Mouse (Mus musculus): ENCODE results near the gene Lat2. TPM values are rescaled to one million over a fixed set of nuclear protein-coding genes. Genes with fewer than 3 reads are reported as not detected.
"Not testable (repeated sequence)": the region's sequence is repeated elsewhere in the genome, so short reads cannot be mapped to it uniquely, and the experiment has no call there.

Gene Lat2
- 0.83 and 1.4 TPM in 2 replicates for polyA plus RNA-seq (2012; ENCODE audit: insufficient read depth, insufficient read length, missing spikeins)

DNA sequence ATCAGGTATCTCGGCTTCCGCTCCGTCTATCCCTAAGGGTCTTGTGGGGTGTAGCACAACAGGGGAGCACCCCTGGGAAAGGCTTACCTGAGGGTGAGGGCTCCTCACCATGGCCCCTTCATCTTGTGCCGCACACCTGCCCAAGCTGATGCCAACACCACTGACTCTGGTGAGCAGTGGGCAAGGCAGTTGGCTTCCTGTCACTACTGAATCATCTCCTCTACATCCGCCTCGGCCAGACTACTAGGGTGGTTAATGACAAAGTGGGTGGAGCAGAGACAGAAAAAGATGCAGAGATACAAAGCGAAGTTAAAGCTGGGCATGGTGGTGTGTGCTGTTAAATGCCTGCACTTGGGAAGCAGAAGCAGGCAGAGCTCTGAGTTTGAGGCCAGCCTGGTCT lies at the start of gene Lat2:
Gene Lat2 (minus strand): TSS at position 224 of the 400 bp plus-strand sequence.
- peak within 1 kb of the TSS; percentile 61 for H3K27ac ChIP-seq (replicated peaks; ENCODE audit: low read depth, low read length)
- H3K4me3 ChIP-seq (ENCODE audit: insufficient read depth, low read depth, low read length) = peak within 1 kb of the TSS; percentile 33
- H3K4me1 ChIP-seq (ENCODE audit: control insufficient read depth, insufficient read depth, insufficient read length, low read length) = no peaks in the 10 kb centered on the region

DNA sequence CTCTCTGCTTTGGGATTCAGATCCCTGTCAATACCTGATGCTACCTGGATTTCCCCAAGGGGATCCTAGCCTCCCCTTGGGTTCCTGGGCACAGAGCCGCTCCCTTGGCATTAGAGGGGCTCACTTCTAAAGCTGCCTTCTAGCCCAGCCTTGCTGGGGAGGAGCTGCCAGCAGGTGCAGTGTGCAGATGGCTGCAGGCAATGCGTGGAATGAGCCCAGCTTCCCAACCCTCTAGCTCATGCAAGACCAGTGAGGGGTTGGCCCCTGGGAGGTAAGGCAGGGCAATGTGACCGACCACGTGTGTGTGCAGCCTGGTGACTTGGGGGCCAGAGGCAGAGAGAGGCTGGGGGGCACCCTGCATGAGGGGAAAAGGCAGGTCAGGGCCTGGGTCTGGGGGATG lies 41.9 kb upstream of the Lat2 start:
- Histone ChIP-seq H3K27ac (replicated peaks; ENCODE audit: low read depth, low read length) (no peak overlapping the region), H3K4me3 (ENCODE audit: insufficient read depth, low read depth, low read length) (no peak overlapping the region), H3K4me1 (ENCODE audit: control insufficient read depth, insufficient read depth, insufficient read length, low read length) (no peaks in the 10 kb centered on the region)

DNA sequence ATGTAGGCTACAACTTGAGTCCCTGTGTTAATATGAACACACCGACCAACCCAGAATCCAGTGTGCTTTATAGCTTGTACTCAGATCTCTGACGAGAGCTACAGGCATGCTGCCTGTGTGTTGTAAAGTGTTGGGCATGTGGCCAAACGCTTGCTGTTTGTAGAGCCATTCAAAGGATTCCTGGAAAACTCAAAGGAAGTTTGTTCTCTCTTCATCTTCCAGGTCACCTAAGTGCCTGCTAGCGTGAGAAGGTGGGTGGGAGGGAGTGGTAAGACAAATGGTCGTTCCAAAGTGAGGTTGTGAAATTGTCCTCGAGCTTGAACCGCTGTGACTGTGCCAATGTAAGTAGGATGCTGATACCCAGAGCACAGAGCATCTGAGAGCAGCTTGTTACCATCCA lies 37.2 kb upstream of the Lat2 start:
- Histone ChIP-seq H3K4me1 (ENCODE audit: control insufficient read depth, insufficient read depth, insufficient read length, low read length) (no peaks in the 10 kb centered on the region), H3K4me3 (ENCODE audit: insufficient read depth, low read depth, low read length) (no peak overlapping the region), H3K27ac (replicated peaks; ENCODE audit: low read depth, low read length) (no peak overlapping the region)

DNA sequence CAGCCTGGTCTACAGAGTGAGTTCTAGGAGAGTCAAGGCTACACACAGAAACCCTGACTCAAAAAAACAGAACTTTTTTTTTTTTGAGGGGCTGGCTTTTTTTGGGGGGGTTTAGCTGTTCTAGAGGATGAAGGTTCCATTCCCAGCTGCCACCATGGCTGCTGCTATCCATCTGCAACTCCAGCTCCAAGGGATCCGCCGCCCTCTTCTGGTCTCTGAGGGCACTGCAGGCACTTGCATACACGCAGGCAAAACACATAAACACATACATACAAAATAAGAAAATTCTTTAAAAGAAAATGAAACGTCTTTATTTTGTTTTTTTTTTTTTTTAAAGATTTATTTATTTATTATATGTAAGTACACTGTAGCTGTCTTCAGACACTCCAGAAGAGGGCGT lies 36.1 kb upstream of the Lat2 start:
- Histone ChIP-seq H3K4me3 (ENCODE audit: insufficient read depth, low read depth, low read length) (no peak overlapping the region), H3K27ac (replicated peaks; ENCODE audit: low read depth, low read length) (no peak overlapping the region)

DNA sequence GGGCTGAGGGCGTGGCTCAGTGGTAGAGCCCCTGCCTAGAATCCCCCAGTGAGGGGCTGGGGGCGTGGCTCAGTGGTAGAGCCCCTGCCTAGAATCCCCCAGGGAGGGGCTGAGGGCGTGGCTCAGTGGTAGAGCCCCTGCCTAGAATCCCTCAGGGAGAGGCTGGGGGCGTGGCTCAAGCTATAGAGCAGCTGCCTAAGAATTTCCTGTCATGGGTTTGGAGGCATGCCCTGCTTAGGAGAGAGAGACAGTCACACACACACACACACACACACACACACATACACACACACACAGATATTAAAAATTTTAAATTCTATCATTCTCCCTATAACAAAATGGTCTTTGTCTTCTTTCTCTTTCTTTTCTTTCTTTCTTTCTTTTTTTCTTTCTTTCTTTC lies 34.2 kb upstream of the Lat2 start:
- H3K27ac ChIP-seq (replicated peaks; ENCODE audit: low read depth, low read length); H3K4me1 ChIP-seq (ENCODE audit: control insufficient read depth, insufficient read depth, insufficient read length, low read length); H3K4me3 ChIP-seq (ENCODE audit: insufficient read depth, low read depth, low read length): not testable (repeated sequence)

More for the DNA sequence above, 36.1 kb upstream of the Lat2 start:
- H3K4me1 ChIP-seq (ENCODE audit: control insufficient read depth, insufficient read depth, insufficient read length, low read length) = no peaks in the 10 kb centered on the region

DNA sequence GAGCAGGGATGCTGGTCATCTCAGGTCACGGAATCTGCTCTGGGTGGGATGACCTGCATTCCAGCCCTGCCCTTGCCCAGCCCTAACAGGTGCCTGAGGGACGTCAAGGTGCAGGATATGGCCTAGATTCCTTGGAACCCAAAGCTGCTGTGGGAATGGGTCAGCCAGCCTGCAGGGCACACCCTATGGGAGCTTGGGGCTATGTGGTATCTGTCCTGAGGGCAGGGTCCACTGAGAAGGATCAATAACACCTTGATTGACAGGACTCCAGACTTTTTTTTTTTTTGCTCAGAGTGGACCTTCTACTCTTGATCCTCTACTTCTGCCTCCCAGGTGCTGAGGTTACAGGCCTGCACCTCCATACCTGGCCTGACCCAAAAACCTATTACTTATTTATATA lies 32.6 kb upstream of the Lat2 start:
- Histone ChIP-seq H3K4me1 (ENCODE audit: control insufficient read depth, insufficient read depth, insufficient read length, low read length) (no peaks in the 10 kb centered on the region), H3K27ac (replicated peaks; ENCODE audit: low read depth, low read length) (no peak overlapping the region), H3K4me3 (ENCODE audit: insufficient read depth, low read depth, low read length) (no peak overlapping the region)

DNA sequence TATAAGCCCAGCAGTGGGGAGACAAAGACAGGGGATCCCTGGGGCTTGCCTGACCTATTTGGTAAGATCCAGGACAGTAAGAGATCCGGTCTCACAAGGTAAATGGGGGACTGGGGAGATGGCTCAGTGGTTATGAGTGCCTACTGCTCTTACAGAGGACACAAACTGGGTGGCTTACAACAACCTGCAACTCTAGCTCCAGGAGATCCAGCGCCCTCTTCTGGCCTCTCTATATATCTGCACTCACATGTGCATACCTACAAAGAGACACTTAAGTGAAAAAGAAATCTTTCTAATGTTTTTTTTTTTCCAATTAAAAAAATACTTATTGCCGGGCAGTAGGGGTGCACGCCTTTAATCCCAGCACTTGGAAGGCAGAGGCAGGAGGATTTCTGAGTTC lies 31.6 kb upstream of the Lat2 start:
- Histone ChIP-seq H3K4me1 (ENCODE audit: control insufficient read depth, insufficient read depth, insufficient read length, low read length) (no peaks in the 10 kb centered on the region), H3K27ac (replicated peaks; ENCODE audit: low read depth, low read length) (no peak overlapping the region), H3K4me3 (ENCODE audit: insufficient read depth, low read depth, low read length) (no peak overlapping the region)

DNA sequence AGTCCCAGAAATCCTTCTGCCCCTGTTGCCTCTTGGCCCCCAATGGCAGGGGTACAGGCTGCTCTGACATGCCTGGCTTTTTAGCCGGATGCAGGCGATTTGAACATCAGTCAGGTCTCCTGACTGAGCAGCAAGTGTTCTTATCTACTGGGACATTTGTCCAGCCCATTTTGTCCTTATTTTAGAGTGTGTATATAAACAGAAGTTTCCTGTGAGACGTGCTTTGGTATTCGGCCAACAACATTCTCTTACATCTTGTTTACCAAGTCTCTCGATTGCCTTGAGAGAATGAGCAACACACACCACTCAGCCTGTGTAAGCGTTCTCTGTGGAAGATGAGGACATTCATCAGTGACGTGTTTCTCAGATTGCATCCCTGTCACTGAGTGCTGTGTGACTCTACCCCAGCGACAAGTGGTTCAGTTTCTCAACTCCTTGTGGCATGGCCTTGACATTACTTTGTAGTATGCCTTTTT lies 29.9 kb upstream of the Lat2 start:
- peaks cover 2% of the 10 kb centered on the region; the same call in 1 of the 2 replicates for H3K4me1 ChIP-seq (ENCODE audit: control insufficient read depth, insufficient read depth, insufficient read length, low read length)
- peak overlapping the region; percentile 30 for H3K27ac ChIP-seq (replicated peaks; ENCODE audit: low read depth, low read length)

DNA sequence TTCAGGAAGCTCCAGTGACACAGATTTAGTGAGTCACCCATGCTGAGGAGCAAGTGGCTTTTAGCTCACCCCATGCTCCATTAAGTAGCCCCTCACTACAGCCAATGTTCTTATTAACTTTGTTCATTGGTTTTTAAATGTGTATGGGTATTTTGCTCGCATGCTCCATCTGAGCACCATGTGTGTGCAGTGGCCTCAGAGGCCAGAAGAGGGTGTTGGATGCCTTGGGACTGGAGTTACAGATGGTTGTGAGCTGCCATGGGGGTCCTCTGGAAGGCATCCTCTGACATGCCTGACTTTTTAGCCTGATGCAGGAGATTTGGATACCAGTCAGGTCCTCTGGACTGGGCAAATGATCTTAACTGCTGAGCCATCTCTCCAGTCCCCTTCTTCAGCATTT lies 29.3 kb upstream of the Lat2 start:
- Histone ChIP-seq H3K4me1 (ENCODE audit: control insufficient read depth, insufficient read depth, insufficient read length, low read length) (peaks cover 3% of the 10 kb centered on the region; the same call in 1 of the 2 replicates), H3K4me3 (ENCODE audit: insufficient read depth, low read depth, low read length) (no peak overlapping the region), H3K27ac (replicated peaks; ENCODE audit: low read depth, low read length) (peak overlapping the region; percentile 30; the same call in 1 of the 2 replicates)

More for the DNA sequence above, 29.9 kb upstream of the Lat2 start:
- H3K4me3 ChIP-seq (ENCODE audit: insufficient read depth, low read depth, low read length) = no peak overlapping the region

DNA sequence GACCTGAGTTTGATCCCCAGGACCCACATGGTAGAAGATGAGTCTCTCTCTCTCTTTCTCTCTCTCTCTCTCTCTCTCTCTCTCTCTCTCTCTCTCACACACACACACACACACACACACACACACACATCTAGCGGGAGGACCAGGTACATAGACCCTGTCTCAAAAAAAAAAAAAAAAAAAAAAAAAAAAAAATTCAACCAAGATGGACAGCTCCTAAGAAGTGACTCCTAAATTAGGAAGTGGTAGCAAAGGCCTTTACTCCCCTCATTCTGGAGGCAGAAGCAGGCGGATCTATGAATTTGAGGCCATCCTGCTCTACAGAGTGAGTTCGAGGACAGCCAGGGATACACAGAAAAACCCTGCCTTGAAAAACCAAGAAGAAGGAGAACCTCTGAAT lies 25.5 kb upstream of the Lat2 start:
- no peak overlapping the region for H3K27ac ChIP-seq (replicated peaks; ENCODE audit: low read depth, low read length)
- H3K4me1 ChIP-seq (ENCODE audit: control insufficient read depth, insufficient read depth, insufficient read length, low read length) = peaks cover 11% of the 10 kb centered on the region
- no peak overlapping the region for H3K4me3 ChIP-seq (ENCODE audit: insufficient read depth, low read depth, low read length)

DNA sequence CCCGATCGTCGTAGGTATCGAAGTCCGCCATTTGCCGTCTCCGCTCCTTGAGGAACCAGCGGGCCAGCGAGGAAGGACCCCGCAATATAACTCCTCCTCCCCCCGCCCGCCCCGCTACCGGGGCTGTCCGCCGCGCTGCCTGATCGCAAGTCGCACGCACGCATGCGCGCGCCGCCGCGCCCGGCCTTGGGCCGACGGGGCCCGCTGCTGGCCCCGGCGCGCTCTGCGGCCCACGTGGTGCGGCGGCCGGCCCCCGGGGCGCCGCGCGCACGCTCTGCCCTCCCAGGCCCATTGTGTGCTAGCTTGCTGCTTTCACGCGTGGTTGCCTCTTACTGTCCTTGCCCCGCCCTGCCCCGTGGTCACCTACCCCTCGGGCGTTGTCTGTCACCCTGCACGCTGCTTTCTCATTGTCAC lies 24.5 kb upstream of the Lat2 start, which contains the start of gene Eif4h:
Gene Eif4h (minus strand): TSS at position 222 of the 414 bp plus-strand sequence.
- peak within 1 kb of the TSS; percentile 94 for H3K4me3 ChIP-seq (ENCODE audit: insufficient read depth, low read depth, low read length)
- peaks cover 11% of the 10 kb centered on the region for H3K4me1 ChIP-seq (ENCODE audit: control insufficient read depth, insufficient read depth, insufficient read length, low read length)
- H3K27ac ChIP-seq (replicated peaks; ENCODE audit: low read depth, low read length) = peak within 1 kb of the TSS; percentile 96

DNA sequence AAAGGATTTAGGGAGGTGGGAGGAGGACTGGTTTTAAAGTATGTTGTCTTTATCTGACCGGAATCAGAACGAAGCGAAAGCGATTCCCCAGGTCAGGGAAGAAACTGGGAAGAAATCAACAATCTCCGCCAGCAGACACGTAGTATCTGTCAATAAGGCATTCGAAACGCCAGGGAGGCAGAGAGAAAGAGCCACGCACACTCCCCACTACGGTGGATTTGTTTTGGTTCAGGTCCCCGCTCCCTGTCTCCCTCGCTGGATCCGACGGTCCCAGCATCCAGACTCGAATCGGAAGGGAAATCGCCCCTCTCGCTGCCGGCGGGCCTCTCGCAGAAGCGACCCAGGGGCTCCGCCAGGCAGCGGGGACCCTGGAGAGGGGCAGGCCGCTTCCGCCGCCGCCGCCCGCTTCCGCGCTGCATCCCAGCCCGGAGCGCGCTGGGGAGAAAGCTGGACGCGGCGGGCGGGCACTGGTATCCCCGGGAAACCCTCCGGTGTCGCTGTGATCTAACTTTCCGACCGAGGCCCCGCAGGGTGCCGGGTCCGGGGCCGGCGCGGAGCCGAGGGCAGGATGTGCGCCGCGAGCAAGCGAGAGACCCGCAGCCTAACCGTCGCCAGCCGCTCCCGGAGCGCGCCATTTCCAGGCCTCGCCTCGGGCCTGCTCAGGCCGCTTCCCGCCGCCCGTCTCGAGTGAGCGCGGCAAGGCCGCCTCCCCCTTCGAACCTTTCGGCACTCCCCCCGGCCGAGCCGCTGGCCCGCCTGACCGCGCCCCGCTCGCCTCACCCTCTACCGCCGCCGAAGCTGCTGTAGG lies 23.8 kb upstream of the Lat2 start:
- H3K4me3 ChIP-seq (ENCODE audit: insufficient read depth, low read depth, low read length) = peak overlapping the region; percentile 94
- peaks cover 11% of the 10 kb centered on the region for H3K4me1 ChIP-seq (ENCODE audit: control insufficient read depth, insufficient read depth, insufficient read length, low read length)
- peak overlapping the region; percentile 96 for H3K27ac ChIP-seq (replicated peaks; ENCODE audit: low read depth, low read length)

DNA sequence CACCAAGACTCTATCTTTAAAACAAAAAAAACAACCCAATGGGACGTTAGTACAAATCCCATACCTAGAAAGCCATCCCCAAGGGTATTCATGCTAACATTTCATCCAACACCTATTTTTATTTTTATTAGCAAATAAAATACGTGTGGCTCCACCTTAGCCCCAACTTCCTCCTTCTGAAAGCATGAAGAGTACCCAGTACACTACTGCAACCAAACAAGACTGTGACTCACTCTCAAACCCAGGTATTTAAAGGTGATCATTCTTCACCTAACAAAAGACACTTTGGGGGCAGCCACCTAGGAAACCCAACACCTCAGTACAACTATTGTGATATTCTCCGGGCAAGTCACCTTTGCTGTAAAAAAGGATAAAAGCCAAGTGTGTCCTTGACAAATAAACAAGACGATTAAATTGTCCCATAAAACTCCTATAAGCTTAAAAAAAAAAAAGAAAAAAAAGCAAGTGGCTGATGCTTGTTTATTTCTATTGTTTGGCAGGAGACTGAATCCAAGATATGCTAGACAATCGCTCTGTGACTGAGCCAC lies 23.1 kb upstream of the Lat2 start:
- Histone ChIP-seq H3K4me3 (ENCODE audit: insufficient read depth, low read depth, low read length) (peak overlapping the region; percentile 94), H3K27ac (replicated peaks; ENCODE audit: low read depth, low read length) (peak overlapping the region; percentile 96), H3K4me1 (ENCODE audit: control insufficient read depth, insufficient read depth, insufficient read length, low read length) (peaks cover 11% of the 10 kb centered on the region)

DNA sequence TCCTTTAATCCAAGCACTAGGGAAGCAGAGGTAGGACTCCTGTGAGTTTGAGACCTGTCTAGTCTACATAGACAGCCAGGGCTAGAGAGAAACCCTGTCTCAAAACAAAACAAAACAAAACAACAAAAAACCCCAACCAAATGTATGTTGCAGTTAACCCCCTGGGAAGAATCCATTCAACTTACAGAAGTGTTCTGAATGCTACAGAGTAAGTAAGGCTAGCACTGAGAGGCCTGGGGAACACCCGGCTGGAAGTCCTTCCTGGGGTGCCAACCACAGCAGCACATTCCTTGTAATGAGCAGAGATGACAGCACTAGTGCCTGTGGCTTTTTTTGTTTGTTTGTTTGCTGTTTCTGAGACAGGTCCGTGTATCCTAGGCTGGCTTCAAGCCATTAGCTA lies 18.0 kb upstream of the Lat2 start:
- no peak overlapping the region for H3K27ac ChIP-seq (replicated peaks; ENCODE audit: low read depth, low read length)
- H3K4me3 ChIP-seq (ENCODE audit: insufficient read depth, low read depth, low read length) = no peak overlapping the region
- H3K4me1 ChIP-seq (ENCODE audit: control insufficient read depth, insufficient read depth, insufficient read length, low read length) = peaks cover 19% of the 10 kb centered on the region

DNA sequence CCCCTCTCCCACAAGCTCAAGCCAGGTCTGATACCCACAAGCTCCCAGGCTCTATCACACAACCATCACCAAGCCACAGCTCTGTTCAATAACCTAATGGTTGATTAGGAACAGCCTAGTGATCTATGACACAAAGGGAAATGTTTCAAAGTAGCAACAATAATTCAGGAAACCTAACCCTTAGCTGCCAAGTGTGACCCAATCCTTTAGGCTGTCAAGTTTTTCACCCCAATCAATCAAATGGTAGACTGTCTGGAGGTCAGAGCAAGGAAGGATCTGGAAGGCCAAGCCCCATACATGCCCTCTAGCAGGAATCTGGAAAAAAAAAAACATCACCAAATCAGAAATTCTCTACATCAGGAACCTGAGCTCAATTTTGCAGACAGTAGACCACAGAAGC lies 16.0 kb upstream of the Lat2 start:
- peak overlapping the region; percentile 85 for H3K27ac ChIP-seq (replicated peaks; ENCODE audit: low read depth, low read length)
- peaks cover 12% of the 10 kb centered on the region; the same call in 1 of the 2 replicates for H3K4me1 ChIP-seq (ENCODE audit: control insufficient read depth, insufficient read depth, insufficient read length, low read length)
- no peak overlapping the region for H3K4me3 ChIP-seq (ENCODE audit: insufficient read depth, low read depth, low read length)

Data from brown adipose tissue, adult 24 weeks (tissue).